Mouse (Mus musculus): ENCODE measurements around the gene Tmem119. TPM values are rescaled to one million over a fixed set of nuclear protein-coding genes. Genes with fewer than 3 reads are reported as not detected.
"Not testable (repeated sequence)": the region's sequence is repeated elsewhere in the genome, so short reads cannot be mapped to it uniquely, and the experiment has no call there.

The Tmem119 gene
- polyA plus RNA-seq, 1 experiment from 2014 or later = 5.6 TPM

DNA sequence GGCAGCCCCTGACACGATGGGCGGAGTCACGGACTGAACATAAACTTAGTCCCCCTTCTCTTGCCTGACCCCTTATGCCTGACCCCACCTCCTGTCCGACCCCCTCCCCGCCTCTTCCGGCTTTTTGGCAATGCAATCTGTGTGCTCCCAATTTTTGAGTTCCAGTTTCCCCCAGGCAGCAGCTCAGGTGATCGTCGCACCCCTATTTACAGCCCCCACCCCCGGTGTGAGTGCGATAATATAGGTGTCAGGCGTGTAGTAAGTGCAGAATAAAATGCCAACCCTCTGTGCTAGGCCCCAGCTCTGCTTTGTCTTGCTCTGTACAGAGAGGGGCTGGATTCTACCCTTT lies 14.7 kb upstream of the Tmem119 start:
- H3K36me3 ChIP-seq = no peaks in the 10 kb centered on the region
- 0 out of 2 replicates have a peak, but pooled peaks cover 10% of the 10 kb centered on the region for H3K27me3 ChIP-seq
- ATAC-seq = no peak
- H3K9ac ChIP-seq (replicated peaks) = no peak overlapping the region
- WGBS = 59% methylated on average over 11 of the region's 11 CpGs
- H3K9me3 ChIP-seq = peaks cover 7% of the 10 kb centered on the region; the same call in 1 of the 2 replicates
- H3K4me3 ChIP-seq (replicated peaks) = no peak overlapping the region
- no peak overlapping the region for H3K4me2 ChIP-seq (replicated peaks)
- no peak overlapping the region for H3K27ac ChIP-seq
- 0 out of 2 replicates have a peak, but pooled peaks cover 4% of the 10 kb centered on the region for H3K4me1 ChIP-seq (replicated peaks)

DNA sequence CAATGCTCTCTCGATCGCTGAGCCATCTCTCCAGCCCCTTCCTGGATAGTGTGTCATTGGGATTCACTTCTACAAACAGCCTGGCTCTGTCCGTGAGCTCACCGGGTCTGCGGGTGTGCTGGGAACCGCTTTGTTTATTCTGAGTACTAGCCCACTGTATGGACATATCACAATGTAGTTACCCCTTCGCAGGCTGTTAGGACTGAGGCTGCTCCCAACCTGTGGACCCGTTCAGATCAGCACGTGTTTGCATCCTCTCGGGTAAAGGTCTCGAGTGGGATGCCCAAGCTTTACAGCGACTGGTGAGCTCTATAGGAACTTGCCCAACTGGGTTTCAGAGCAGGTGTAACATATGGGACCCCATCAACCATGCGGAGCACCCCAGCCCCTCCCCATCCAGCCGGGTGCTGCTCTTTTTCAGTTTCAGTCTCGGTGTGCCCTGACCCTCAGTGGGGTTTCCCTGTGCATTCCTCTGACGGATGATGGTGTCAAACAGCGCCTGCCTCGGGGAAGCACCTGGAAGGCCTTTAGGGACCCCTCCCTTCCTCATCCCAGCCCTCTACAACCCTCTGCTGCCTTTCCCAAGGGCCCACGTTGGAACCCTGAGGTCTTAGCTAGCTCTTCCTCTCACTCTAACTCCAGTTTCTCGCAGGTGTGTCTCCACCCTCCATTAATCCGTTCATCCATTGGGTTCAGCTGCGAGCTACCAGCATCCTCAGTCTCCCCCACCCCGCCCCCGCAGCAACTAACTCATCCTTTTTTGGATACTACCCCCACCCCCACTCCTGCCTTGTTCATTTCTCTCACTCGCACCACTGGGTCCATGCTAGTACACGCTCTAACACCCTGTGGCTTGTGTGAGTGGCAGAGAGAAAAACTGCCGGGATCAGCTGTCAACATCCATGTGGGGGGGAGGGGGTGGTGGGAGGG lies 14.1 kb upstream of the Tmem119 start:
- Histone ChIP-seq H3K4me2 (replicated peaks) (no peak overlapping the region), H3K36me3 (no peaks in the 10 kb centered on the region), H3K4me1 (replicated peaks) (0 out of 2 replicates have a peak, but pooled peaks cover 4% of the 10 kb centered on the region), H3K27ac (no peak overlapping the region), H3K9ac (replicated peaks) (no peak overlapping the region), H3K9me3 (peaks cover 7% of the 10 kb centered on the region; the same call in 1 of the 2 replicates), H3K4me3 (replicated peaks) (no peak overlapping the region), H3K27me3 (0 out of 2 replicates have a peak, but pooled peaks cover 10% of the 10 kb centered on the region)
- WGBS = 42% methylated on average over 27 of the region's 27 CpGs
- no peak for ATAC-seq

- no peaks in the 10 kb centered on the region for H3K36me3 ChIP-seq
- H3K27ac ChIP-seq = no peak overlapping the region
- H3K4me1 ChIP-seq (replicated peaks) = 0 out of 2 replicates have a peak, but pooled peaks cover 4% of the 10 kb centered on the region
- no peak overlapping the region for H3K9ac ChIP-seq (replicated peaks)
- no peak overlapping the region for H3K4me3 ChIP-seq (replicated peaks)
- no peak overlapping the region for H3K4me2 ChIP-seq (replicated peaks)
- H3K27me3 ChIP-seq = 0 out of 2 replicates have a peak, but pooled peaks cover 10% of the 10 kb centered on the region
- no peak for ATAC-seq
- H3K9me3 ChIP-seq = peaks cover 7% of the 10 kb centered on the region; the same call in 1 of the 2 replicates
- WGBS = 25% methylated on average over 9 of the region's 9 CpGs
Measured at GRCm38 (mm10) chr5:113813608-113814007, 13.3 kb upstream of the Tmem119 start.

GRCm38 (mm10) chr5:113812638-113813037 lies 12.3 kb upstream of the Tmem119 start:
- Histone ChIP-seq H3K27ac (no peak overlapping the region), H3K4me3 (replicated peaks) (no peak overlapping the region), H3K9me3 (peaks cover 7% of the 10 kb centered on the region; the same call in 1 of the 2 replicates), H3K9ac (replicated peaks) (no peak overlapping the region), H3K36me3 (no peaks in the 10 kb centered on the region), H3K4me2 (replicated peaks) (no peak overlapping the region), H3K4me1 (replicated peaks) (0 out of 2 replicates have a peak, but pooled peaks cover 4% of the 10 kb centered on the region), H3K27me3 (0 out of 2 replicates have a peak, but pooled peaks cover 10% of the 10 kb centered on the region)
- ATAC-seq = no peak
- 89% methylated on average over 2 of the region's 2 CpGs for WGBS

- not testable (repeated sequence) for H3K36me3 ChIP-seq; ATAC-seq; H3K27ac ChIP-seq; H3K9ac ChIP-seq (replicated peaks); H3K4me3 ChIP-seq (replicated peaks); H3K4me2 ChIP-seq (replicated peaks); H3K27me3 ChIP-seq; H3K4me1 ChIP-seq (replicated peaks); H3K9me3 ChIP-seq
- 23% methylated on average over 11 of the region's 12 CpGs for WGBS
Measured at GRCm38 (mm10) chr5:113811824-113812420, 11.6 kb upstream of the Tmem119 start.

- 92% methylated on average over 4 of the region's 4 CpGs for WGBS
- Histone ChIP-seq H3K4me2 (replicated peaks) (no peak overlapping the region), H3K4me1 (replicated peaks) (no peaks in the 10 kb centered on the region)
Measured at GRCm38 (mm10) chr5:113810111-113810510, 9.8 kb upstream of the Tmem119 start.

DNA sequence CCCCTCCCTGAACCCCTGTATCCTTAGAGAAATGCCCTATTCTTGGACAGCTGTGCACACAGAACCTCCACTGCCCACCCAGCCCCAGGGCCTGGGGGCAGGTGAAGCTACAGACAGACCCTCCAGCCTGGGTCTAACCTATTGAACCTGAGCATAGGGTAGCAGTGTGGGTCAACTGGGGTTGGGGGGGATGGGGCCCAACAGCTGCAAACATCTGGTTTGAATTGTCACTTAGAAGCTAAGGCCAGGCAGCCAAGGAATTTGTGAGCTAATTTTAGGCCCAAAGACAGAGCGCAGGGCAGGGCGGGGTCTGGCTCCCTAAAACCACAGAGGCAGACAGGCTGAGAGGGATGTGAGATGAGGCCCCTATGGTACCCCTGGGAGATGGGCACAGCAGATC lies 7.9 kb upstream of the Tmem119 start:
- ATAC-seq = no peak
- 88% methylated on average over 2 of the region's 2 CpGs for WGBS
- peaks cover 7% of the 10 kb centered on the region; the same call in 1 of the 2 replicates for H3K9me3 ChIP-seq
- no peak overlapping the region for H3K9ac ChIP-seq (replicated peaks)
- H3K36me3 ChIP-seq = no peaks in the 10 kb centered on the region
- no peaks in the 10 kb centered on the region for H3K27me3 ChIP-seq
- H3K4me3 ChIP-seq (replicated peaks) = no peak overlapping the region
- H3K4me2 ChIP-seq (replicated peaks) = no peak overlapping the region
- no peak overlapping the region for H3K27ac ChIP-seq
- H3K4me1 ChIP-seq (replicated peaks) = no peaks in the 10 kb centered on the region

More at GRCm38 (mm10) chr5:113810111-113810510, 9.8 kb upstream of the Tmem119 start:
- Histone ChIP-seq H3K36me3 (no peaks in the 10 kb centered on the region), H3K9me3 (peaks cover 7% of the 10 kb centered on the region; the same call in 1 of the 2 replicates), H3K4me3 (replicated peaks) (no peak overlapping the region), H3K27me3 (0 out of 2 replicates have a peak, but pooled peaks cover 6% of the 10 kb centered on the region), H3K27ac (no peak overlapping the region), H3K9ac (replicated peaks) (no peak overlapping the region)
- ATAC-seq = no peak

- H3K27me3 ChIP-seq = no peaks in the 10 kb centered on the region
- peaks cover 7% of the 10 kb centered on the region; the same call in 1 of the 2 replicates for H3K9me3 ChIP-seq
- 72% methylated on average over 9 of the region's 9 CpGs for WGBS
- no peaks in the 10 kb centered on the region for H3K36me3 ChIP-seq
- no peak overlapping the region for H3K27ac ChIP-seq
- no peak for ATAC-seq
- no peaks in the 10 kb centered on the region for H3K4me1 ChIP-seq (replicated peaks)
- no peak overlapping the region for H3K9ac ChIP-seq (replicated peaks)
- no peak overlapping the region for H3K4me3 ChIP-seq (replicated peaks)
- no peak overlapping the region for H3K4me2 ChIP-seq (replicated peaks)
Measured at GRCm38 (mm10) chr5:113807712-113808111, 7.4 kb upstream of the Tmem119 start.

- Histone ChIP-seq H3K36me3 (no peaks in the 10 kb centered on the region), H3K27me3 (no peaks in the 10 kb centered on the region), H3K9me3 (peaks cover 7% of the 10 kb centered on the region; the same call in 1 of the 2 replicates), H3K4me1 (replicated peaks) (no peaks in the 10 kb centered on the region), H3K4me2 (replicated peaks) (no peak overlapping the region), H3K9ac (replicated peaks) (no peak overlapping the region), H3K27ac (no peak overlapping the region), H3K4me3 (replicated peaks) (no peak overlapping the region)
- ATAC-seq = no peak
- WGBS = 40% methylated on average over 10 of the region's 10 CpGs
Measured at GRCm38 (mm10) chr5:113806414-113806813, 6.1 kb upstream of the Tmem119 start.

DNA sequence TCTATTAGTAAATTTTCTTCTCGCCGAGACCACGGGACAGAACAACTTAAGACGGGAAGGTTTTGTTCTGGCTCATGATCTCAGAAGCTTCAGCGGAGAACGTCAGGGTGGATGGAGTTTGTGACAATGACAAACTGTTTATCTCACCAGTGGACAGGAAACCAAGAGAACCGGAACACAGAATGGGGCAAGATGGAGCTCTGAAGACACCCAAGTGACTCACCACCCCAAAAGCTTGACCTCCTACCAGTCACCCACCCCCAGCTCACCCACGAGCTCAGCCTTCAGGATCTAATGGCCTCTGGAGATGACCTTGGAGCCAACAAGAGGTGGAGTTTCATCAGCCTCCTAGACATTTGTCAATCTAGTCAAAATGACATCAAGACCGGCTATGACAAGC lies 5.0 kb upstream of the Tmem119 start:
- no peak overlapping the region for H3K4me2 ChIP-seq (replicated peaks)
- H3K27me3 ChIP-seq = no peaks in the 10 kb centered on the region
- 90% methylated on average over 9 of the region's 9 CpGs for WGBS
- no peaks in the 10 kb centered on the region for H3K36me3 ChIP-seq
- peaks cover 3% of the 10 kb centered on the region for H3K4me1 ChIP-seq (replicated peaks)
- H3K9ac ChIP-seq (replicated peaks) = no peak overlapping the region
- no peak overlapping the region for H3K4me3 ChIP-seq (replicated peaks)
- no peak overlapping the region for H3K27ac ChIP-seq
- ATAC-seq = no peak
- no peaks in the 10 kb centered on the region for H3K9me3 ChIP-seq

DNA sequence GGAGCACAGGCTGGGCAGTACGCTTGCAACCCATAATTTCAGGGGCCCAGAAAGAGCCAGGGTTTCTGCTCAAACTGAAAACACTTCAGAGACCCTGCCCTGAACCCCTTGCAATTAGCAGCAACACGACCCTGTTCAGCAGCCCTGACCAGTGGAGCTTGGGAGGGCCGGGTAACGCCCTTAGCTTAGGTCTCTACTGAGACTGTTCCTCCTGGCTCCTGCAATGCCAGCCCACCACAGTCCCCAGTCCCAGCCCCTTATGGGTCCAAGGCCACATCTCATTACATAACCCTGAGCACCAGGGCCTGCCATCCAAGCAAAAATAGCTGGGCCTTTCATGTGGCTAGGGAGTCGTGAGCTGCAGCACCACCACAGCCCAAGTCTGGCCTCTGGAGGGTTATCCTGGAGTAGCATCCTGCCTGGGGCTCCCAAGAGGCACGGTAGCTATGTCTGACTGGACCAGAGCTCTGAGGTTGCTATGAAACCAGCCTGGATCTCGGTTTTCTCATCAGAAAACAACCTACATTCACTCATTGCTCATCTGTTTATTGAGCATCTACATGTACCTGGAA lies 4.2 kb upstream of the Tmem119 start:
- Histone ChIP-seq H3K9ac (replicated peaks) (no peak overlapping the region), H3K27ac (no peak overlapping the region), H3K36me3 (no peaks in the 10 kb centered on the region), H3K9me3 (no peaks in the 10 kb centered on the region), H3K4me2 (replicated peaks) (no peak overlapping the region), H3K4me1 (replicated peaks) (peaks cover 12% of the 10 kb centered on the region), H3K4me3 (replicated peaks) (no peak overlapping the region), H3K27me3 (no peaks in the 10 kb centered on the region)
- WGBS = 67% methylated on average over 7 of the region's 7 CpGs
- ATAC-seq = no peak

GRCm38 (mm10) chr5:113799691-113800090 lies 625 bp downstream of the Tmem119 start:
- H3K27ac ChIP-seq = peak overlapping the region; percentile 4; the same call in 1 of the 2 replicates
- peaks cover 23% of the 10 kb centered on the region for H3K4me1 ChIP-seq (replicated peaks)
- H3K4me3 ChIP-seq (replicated peaks) = no peak overlapping the region
- no peak for ATAC-seq
- no peaks in the 10 kb centered on the region for H3K9me3 ChIP-seq
- peaks cover 13% of the 10 kb centered on the region for H3K27me3 ChIP-seq
- no peak overlapping the region for H3K9ac ChIP-seq (replicated peaks)
- no peak overlapping the region for H3K4me2 ChIP-seq (replicated peaks)
- 49% methylated on average over 5 of the region's 5 CpGs for WGBS
- no peaks in the 10 kb centered on the region for H3K36me3 ChIP-seq

All from midbrain, embryonic 13.5 days (tissue).